Mouse (Mus musculus) heart, embryonic 11.5 days (tissue): ENCODE measurements at regions not wholly inside any gene's neighbourhood (a gene's known extent, or its start where the extent isn't known, plus 50 kb on each side); places are given as distances from the start of the nearest gene placed in this dataset.

Source experiments
- ATAC-seq: fragments of 200-750 bp; cut with Nextera tagmentation; replicated peaks from 2 replicates; pipeline ENCODE4 v1.8.0; 2017; ENCODE audit warnings: moderate library complexity; ENCODE audit not compliant: insufficient number of reproducible peaks, low FRiP score, low TSS enrichment
- H3K27ac ChIP-seq: fragments of 300-500 bp; sonication (generic); 2 replicates; pipeline ENCODE4 v1.5.1; 2014; ENCODE audit warnings: mild to moderate bottlenecking, low read depth, low read length
- H3K27me3 ChIP-seq: fragments of 300-500 bp; sonication (generic); 2 replicates; pipeline ENCODE4 v1.6.1; 2014; ENCODE audit warnings: mild to moderate bottlenecking, low read length, mixed read lengths; ENCODE audit not compliant: control insufficient read depth, insufficient read depth
- H3K36me3 ChIP-seq: fragments of 300-500 bp; sonication (generic); 2 replicates; pipeline ENCODE4 v1.6.1; 2014; ENCODE audit warnings: mild to moderate bottlenecking, low read length, moderate library complexity, mixed read lengths; ENCODE audit not compliant: control insufficient read depth, insufficient read depth
- H3K4me1 ChIP-seq: fragments of 300-500 bp; sonication (generic); 2 replicates; pipeline ENCODE4 v1.6.1; 2014; ENCODE audit warnings: low read length; ENCODE audit not compliant: control insufficient read depth, insufficient read depth
- H3K4me2 ChIP-seq: fragments of 300-500 bp; sonication (generic); 2 replicates; pipeline ENCODE4 v1.6.1; 2014; ENCODE audit warnings: mild to moderate bottlenecking, moderate library complexity
- H3K4me3 ChIP-seq: fragments of 300-500 bp; sonication (generic); 2 replicates; pipeline ENCODE4 v1.5.1; 2014; ENCODE audit warnings: low read depth, low read length
- H3K9ac ChIP-seq: fragments of 300-500 bp; sonication (generic); 2 replicates; pipeline ENCODE4 v1.6.1; 2014; ENCODE audit warnings: mild to moderate bottlenecking, low read depth, low read length, moderate library complexity
- H3K9me3 ChIP-seq: fragments of 300-500 bp; sonication (generic); replicated peaks from 2 replicates; pipeline ENCODE4 v1.6.1; 2016; ENCODE audit warnings: low read length; ENCODE audit not compliant: control insufficient read depth
- WGBS: fragments of 180-500 bp; shearing (Covaris S2); extraction: QIAGEN DNeasy Blood & Tissue Kit; methylation state at CpG from one replicate; pipeline ENCODE4 v1.1.7; 2014; ENCODE audit not compliant: insufficient replicate concordance; 5-methylcytosine and 5-hydroxymethylcytosine counted together

GRCm38 (mm10) chr15:25284354-25285199, 129.0 kb downstream of the Basp1 start:
- Histone ChIP-seq H3K4me3 (no peak overlapping the region), H3K4me2 (no peak overlapping the region), H3K4me1 (no peaks in the 10 kb centered on the region), H3K27me3 (no peaks in the 10 kb centered on the region), H3K9me3 (no peaks in the 10 kb centered on the region), H3K27ac (no peak overlapping the region), H3K36me3 (no peaks in the 10 kb centered on the region), H3K9ac (no peak overlapping the region)
- ATAC-seq = no peak
- 71% methylated on average over 17 of the region's 17 CpGs for WGBS

- no peaks in the 10 kb centered on the region for H3K27me3 ChIP-seq
- no peak overlapping the region for H3K9ac ChIP-seq
- no peak overlapping the region for H3K4me2 ChIP-seq
- no peak for ATAC-seq
- H3K36me3 ChIP-seq = no peaks in the 10 kb centered on the region
- no peaks in the 10 kb centered on the region for H3K9me3 ChIP-seq
- H3K4me1 ChIP-seq = no peaks in the 10 kb centered on the region
- no peak overlapping the region for H3K4me3 ChIP-seq
- 80% methylated on average over 2 of the region's 2 CpGs for WGBS
- H3K27ac ChIP-seq = no peak overlapping the region
Observed at GRCm38 (mm10) chr15:25283713-25284112, 129.9 kb downstream of the Basp1 start.

- no peak overlapping the region for H3K9ac ChIP-seq
- H3K4me3 ChIP-seq = no peak overlapping the region
- H3K4me1 ChIP-seq = no peaks in the 10 kb centered on the region
- H3K27me3 ChIP-seq = no peaks in the 10 kb centered on the region
- H3K4me2 ChIP-seq = no peak overlapping the region
- no peaks in the 10 kb centered on the region for H3K36me3 ChIP-seq
- H3K9me3 ChIP-seq = no peaks in the 10 kb centered on the region
- H3K27ac ChIP-seq = no peak overlapping the region
- 81% methylated on average over 9 of the region's 9 CpGs for WGBS
- ATAC-seq = no peak
Observed at GRCm38 (mm10) chr15:25282346-25282745, 131.2 kb downstream of the Basp1 start.

GRCm38 (mm10) chr15:25281942-25282341, 131.6 kb downstream of the Basp1 start:
- no peaks in the 10 kb centered on the region for H3K36me3 ChIP-seq
- H3K4me1 ChIP-seq = no peaks in the 10 kb centered on the region
- H3K27me3 ChIP-seq = no peaks in the 10 kb centered on the region
- no peak overlapping the region for H3K4me2 ChIP-seq
- no peak overlapping the region for H3K27ac ChIP-seq
- no peak overlapping the region for H3K9ac ChIP-seq
- no peaks in the 10 kb centered on the region for H3K9me3 ChIP-seq
- no peak overlapping the region for H3K4me3 ChIP-seq
- no peak for ATAC-seq

- ATAC-seq = no peak
- no peaks in the 10 kb centered on the region for H3K9me3 ChIP-seq
- H3K27me3 ChIP-seq = no peaks in the 10 kb centered on the region
- no peaks in the 10 kb centered on the region for H3K4me1 ChIP-seq
- no peak overlapping the region for H3K27ac ChIP-seq
- H3K4me3 ChIP-seq = no peak overlapping the region
- H3K9ac ChIP-seq = no peak overlapping the region
- no peaks in the 10 kb centered on the region for H3K36me3 ChIP-seq
- no peak overlapping the region for H3K4me2 ChIP-seq
- WGBS = 84% methylated on average over 6 of the region's 6 CpGs
Observed at GRCm38 (mm10) chr15:25278317-25279156, 135.0 kb downstream of the Basp1 start.

- H3K36me3 ChIP-seq = no peaks in the 10 kb centered on the region
- no peaks in the 10 kb centered on the region for H3K27me3 ChIP-seq
- no peak overlapping the region for H3K9ac ChIP-seq
- no peaks in the 10 kb centered on the region for H3K9me3 ChIP-seq
- no peaks in the 10 kb centered on the region for H3K4me1 ChIP-seq
- H3K4me3 ChIP-seq = no peak overlapping the region
- WGBS = 79% methylated on average over 5 of the region's 5 CpGs
- no peak for ATAC-seq
- no peak overlapping the region for H3K4me2 ChIP-seq
- no peak overlapping the region for H3K27ac ChIP-seq
Observed at GRCm38 (mm10) chr15:25276227-25276626, 137.3 kb downstream of the Basp1 start.

- Histone ChIP-seq H3K36me3 (no peaks in the 10 kb centered on the region), H3K27ac (no peak overlapping the region), H3K4me3 (no peak overlapping the region), H3K9ac (no peak overlapping the region), H3K9me3 (no peaks in the 10 kb centered on the region), H3K4me2 (no peak overlapping the region), H3K27me3 (no peaks in the 10 kb centered on the region), H3K4me1 (peaks cover 4% of the 10 kb centered on the region; the same call in 1 of the 2 replicates)
- no peak for ATAC-seq
- 76% methylated on average over 5 of the region's 5 CpGs for WGBS
Observed at GRCm38 (mm10) chr15:25271886-25272285, 141.7 kb downstream of the Basp1 start.

GRCm38 (mm10) chr15:25270349-25270748, 143.2 kb downstream of the Basp1 start:
- Histone ChIP-seq H3K36me3 (no peaks in the 10 kb centered on the region), H3K4me2 (no peak overlapping the region), H3K4me1 (peaks cover 4% of the 10 kb centered on the region; the same call in 1 of the 2 replicates), H3K27me3 (no peaks in the 10 kb centered on the region), H3K9ac (no peak overlapping the region), H3K9me3 (no peaks in the 10 kb centered on the region), H3K27ac (no peak overlapping the region), H3K4me3 (no peak overlapping the region)
- ATAC-seq = no peak
- WGBS = 70% methylated on average over 10 of the region's 10 CpGs
